Mouse (Mus musculus): ENCODE measurements around the gene Cln5.

The Cln5 gene

GRCm38 (mm10) chr14:103125756-103126155, 55.7 kb downstream of the Cln5 start:
- DNase-seq = no peak

All from layer of hippocampus, adult 9-11 months (tissue).